Mouse (Mus musculus): ENCODE results near the gene Gm20458.

The Gm20458 gene

DNA sequence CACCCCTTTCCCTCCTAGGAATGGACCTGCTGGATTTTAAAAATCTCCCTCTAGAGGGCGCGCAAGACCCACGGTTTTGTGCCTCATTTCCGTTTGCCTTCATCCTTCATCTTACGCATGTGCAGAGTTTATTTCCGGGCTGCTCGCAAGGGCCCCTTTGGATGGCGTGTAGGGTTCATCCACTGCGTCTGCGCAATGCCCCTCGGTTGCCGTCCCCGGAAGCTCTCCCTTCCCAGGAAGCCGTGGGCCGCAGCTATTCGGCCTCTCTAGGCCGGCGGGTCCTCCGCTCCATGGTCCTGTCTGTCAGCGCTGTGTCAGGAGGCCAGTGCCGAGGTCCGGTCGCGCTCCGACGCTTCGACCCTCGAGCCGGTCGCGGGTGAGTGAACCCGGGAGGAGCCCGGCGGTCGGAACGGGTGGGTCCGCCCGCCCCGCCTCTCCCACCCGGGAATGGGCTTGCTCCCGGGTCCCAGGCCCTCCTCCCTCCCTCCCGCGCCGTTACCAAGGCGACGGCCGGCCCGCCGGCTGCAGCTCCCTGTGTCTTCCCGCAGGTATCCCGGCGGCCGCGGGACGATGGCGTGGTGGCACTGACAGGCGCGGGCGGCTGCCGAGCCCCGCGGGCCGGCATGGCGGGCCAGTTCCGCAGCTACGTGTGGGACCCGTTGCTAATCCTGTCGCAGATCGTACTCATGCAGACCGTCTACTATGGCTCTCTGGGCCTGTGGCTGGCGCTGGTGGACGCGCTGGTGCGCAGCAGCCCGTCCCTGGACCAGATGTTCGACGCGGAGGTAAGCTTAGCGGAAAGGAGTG, at the start of gene Gm20458:
TSS of gene Gm20458 (plus strand) at position 223 of the 807 bp plus-strand sequence.
- peak; percentile 96 for DNase-seq

DNA sequence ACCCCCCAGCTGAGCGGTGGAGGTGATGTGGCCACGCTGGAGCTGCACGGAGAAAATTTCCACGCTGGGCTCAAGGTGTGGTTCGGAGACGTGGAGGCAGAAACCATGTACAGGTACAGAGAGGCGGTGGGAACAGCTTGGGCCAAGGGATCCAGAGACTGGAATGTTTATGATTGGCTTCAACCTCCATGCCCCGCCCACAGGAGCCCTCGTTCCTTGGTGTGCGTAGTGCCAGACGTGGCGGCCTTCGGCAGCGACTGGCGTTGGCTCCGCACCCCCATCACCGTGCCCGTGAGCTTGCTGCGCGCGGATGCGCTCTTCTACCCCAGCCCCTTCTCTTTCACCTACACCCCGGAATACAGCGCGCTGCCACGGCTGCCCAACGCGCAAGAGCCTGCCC, 46.6 kb upstream of the Gm20458 start:
- DNase-seq, result no peak

DNA sequence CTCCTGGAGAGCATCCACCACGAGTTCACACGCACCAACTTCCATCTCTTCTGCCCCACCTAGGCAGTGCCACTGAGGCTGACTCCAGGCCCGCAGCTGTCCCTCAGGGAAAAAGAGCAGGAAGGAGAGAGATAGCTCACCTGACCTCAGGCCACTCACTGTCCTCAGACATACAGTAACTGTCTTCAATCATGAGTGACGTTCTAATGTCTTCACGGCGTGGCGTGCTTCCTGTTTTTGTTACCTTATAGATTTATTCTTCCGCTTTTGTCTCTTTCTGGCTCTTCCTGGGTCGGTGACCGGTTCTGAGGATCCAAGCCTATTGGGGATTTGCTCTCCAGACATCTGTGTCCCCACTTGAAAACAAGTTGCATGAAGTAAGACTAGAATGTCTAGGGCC, 46.2 kb upstream of the Gm20458 start:
- DNase-seq, result no peak

DNA sequence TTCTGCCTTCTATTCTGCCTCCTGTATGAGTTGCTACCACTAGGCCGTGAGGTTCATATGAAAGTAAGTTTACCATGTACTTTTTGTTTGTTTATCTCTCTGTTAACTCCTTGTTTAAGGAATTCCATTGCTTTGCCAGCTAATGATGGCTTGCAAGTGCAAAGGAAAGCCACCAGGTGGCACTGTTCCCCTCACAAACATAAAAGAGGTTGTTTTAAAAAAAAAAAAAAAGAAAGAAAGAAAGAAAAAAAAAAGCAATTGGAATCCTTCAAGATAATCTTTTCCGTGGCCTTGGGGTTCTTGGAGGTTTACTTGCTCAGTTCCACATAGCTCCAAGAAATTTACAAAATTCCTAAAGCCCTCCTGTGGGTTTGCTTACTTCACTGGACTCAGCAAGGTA, 43.6 kb upstream of the Gm20458 start:
- no peak for DNase-seq

DNA sequence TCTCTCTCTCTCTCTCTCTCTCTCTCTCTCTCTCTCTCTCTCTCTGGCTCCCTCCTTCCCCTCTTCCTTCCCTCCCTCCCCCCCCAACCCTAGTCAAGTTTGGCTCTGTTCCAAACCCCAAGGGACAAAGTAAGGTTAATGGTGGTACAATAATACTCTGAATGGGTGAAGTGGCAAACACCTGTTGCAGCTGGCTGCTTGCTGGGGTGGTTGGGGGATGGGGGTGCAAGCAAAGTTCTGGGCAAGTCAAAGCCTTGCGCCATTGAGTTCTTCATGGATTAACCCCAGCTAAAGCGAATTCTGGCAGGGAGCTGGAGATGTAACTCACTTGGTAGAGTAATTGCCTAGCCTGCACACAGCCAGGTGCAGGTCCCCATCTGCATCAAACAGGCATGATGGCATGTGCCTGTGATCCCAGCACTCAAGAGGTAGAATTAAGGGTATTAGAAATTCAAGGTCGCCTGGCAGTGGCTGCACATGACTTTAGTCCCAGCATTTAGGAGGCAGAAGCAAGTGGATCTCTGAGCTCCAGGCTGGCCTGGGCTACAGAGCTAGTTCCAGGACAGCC, 42.4 kb upstream of the Gm20458 start:
- no peak for DNase-seq

DNA sequence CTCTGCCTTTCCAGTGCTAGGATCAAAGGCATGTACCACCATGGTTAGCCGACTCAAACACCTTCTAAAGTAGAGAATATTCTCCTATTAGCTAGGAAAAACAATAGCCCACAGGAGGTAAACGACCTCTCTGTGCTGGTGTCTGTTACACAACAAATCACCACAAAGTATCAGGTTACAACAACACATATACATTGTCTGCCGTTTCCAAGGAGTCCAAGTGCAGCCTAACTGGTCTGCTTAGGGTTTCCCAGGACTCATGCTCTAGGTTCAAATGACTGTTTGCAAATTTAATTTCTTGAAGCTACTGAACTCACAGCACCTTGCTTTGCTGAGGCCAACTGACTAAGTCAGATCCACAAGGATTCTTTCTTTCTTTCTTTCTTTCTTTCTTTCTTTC, 41.3 kb upstream of the Gm20458 start:
- no peak for DNase-seq

DNA sequence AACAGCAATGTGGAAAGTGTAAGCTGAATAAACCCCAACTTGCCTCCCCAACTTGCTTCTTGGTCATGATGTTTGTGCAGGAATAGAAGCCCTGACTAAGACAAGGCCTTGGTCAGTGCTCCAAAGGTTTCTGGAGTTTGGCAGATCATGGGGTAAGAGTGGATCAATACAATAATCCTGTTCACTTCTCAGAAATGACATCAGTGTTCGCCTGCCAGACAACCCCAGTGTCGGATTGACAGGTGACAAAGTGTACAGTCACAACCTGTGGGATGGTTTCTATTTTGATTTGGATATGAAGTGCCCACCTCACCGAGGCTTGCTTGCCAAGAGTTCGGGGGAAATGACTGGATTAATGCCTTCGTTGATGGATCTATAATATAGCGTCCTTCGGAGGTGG, 39.5 kb upstream of the Gm20458 start:
- DNase-seq, result no peak

DNA sequence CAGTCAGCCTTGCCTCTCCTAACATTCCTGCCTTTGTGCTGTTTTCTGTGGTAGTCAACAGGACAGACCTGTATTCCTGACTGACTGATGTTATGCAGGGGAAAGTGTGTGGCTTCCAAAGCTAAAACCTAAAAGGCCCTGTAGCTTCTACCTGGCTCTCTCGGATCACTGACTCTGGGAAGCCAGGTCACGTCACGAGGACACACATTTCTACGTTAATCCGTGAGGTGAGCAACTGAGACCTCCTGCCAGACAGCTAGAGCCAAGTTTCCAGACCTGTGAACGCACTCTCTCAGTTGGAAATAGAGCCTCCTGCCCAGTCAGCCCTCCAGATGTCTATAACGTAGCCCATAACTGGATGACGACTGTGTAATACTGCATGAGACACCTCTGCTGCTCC, 38.8 kb upstream of the Gm20458 start:
- DNase-seq, result no peak

DNA sequence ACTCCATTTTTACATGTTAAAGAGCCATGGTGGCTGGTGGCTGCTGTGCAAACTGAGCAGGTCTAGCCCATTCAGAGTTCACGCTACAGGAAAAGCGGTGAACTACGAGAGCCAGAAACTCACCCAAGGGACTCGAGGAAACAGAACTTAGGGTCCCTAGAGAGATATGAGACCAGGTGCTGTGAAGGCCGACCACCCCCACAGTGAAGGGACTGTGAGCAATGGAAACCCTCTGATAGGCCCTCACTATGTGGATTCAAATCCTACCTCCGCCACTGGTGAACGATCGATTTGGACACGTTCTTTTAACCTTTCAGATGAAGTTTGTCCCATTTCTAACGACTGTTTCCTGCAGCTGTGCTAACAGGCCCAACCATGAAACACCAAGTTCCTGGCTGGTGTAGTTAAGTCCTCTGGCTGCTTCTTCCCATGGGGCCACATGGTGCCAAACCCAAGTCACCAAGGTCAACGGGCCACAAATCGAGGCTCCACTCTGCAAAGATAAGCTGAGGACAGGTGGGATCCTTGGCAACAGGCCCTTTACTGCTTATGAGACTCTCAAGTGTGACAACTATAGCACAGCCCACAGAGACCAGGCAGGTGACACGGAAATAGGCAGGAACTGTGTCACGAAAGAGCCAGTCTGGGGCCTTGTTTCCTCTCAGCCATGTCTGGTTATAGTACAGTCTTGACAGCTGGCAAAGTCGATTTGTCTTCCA, 37.9 kb upstream of the Gm20458 start:
- DNase-seq, result no peak

DNA sequence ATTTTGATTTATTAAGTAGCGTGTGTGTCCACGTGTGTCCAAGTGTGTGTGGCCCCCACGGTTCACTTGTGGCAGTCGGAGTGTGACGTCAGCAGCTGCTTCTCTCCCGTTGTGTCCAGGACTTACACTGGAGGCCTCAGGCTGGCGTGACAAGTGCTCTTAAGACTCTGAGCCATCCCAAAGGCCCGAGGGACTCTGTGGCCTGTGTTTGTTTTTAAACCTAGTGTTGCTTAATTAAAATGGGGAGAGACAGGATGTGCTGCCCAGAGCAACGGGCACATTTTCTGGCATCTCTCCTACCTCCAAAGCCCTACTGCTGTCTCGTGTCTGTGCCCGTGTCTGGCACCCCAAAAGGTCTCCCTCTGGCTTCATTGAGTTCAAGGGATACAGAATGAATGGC, 37.3 kb upstream of the Gm20458 start:
- DNase-seq, result no peak

DNA sequence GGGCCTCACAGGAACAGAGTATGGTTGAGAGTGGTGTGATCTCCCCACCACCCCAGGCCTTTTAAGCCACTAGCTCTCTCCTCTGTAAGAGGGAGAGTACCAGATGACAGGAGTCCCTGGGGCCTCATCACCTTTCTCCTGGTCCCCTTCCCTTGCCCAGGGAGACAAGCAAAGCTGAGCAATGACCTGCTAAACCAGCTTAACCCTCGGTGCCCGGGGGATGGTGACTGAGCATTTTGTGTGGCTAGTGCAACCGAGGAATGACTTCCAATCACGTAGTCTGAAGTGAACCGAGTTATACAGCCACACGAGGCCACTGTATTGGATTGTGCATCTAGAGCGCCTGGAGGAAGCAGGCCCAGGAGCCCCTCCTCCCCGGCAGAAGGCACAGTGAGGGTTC, 36.4 kb upstream of the Gm20458 start:
- no peak for DNase-seq

DNA sequence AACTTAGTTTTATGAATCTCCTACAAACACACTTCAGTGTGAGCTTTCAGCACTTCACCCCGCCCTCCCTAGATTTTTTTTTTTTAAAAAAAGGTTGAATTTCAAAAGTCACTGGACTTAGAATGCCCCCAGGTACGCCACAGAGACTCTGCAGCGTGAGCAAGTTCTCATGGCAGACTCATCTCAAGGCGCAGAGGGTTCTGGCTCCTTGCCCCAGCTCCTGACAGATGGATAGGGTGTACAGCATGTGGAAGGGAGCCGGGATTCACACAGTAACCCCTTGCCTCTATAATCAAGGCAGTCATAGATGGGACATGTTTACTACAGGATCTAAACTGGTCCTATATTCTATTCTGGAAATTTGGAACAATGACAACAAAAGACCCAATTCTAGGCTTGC, 35.4 kb upstream of the Gm20458 start:
- no peak for DNase-seq

DNA sequence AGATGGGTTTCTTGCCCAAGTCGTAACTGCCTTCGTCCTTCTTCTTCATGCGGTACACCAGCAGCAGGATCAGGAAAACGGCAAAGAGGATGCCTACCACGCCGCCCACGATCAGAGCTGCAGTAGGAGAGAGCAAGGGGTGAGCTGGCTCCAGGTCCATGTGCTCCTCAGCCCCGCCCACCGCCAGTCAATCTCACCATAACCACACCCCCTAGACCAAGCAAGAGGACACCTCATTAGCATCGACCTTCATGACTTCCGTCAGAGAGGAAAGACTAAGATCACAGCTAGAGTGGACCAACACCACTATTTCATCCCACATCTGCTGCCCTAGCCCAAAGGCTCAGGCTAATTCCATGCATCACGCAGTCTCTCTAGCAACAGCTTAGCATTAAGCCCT, 34.6 kb upstream of the Gm20458 start:
- DNase-seq, result no peak

DNA sequence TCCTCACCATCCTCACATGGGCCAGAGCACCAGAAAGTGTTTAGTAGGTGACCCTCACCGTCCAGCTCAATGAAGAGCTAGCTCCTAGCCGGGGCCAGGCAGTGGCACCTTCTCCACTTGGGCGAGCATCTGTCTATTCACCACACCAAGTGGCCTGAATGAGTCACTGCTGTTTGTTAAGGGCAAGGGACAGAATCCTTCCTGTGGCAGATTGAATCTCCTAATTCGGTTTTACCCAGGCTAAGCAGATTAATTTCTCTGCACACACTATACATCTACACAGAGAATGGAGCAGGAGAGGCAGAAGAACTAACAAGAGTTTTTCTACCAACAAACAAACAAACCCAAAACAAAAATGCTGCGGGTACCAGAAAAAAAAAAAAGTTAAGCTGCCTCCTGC, 33.8 kb upstream of the Gm20458 start:
- no peak for DNase-seq

DNA sequence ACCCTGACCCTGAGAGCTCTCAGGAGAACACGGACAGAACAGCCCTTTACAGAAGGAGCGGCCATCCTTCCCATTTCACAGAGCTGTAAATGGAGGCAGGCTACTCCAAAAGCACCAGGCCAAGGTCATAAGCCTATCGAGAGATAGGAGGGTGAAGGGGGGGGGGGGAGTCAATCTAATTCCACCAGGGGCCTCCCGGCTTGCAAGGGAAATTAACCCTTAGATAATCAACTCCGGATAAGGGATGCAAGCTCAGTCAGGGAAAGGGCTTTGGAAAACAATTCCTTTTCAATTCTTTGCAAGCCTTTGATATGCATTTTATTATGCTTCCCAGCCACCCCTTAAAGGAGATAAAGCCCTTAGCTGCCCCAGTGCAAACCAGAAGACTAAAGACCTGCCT, 32.3 kb upstream of the Gm20458 start:
- DNase-seq, result no peak

DNA sequence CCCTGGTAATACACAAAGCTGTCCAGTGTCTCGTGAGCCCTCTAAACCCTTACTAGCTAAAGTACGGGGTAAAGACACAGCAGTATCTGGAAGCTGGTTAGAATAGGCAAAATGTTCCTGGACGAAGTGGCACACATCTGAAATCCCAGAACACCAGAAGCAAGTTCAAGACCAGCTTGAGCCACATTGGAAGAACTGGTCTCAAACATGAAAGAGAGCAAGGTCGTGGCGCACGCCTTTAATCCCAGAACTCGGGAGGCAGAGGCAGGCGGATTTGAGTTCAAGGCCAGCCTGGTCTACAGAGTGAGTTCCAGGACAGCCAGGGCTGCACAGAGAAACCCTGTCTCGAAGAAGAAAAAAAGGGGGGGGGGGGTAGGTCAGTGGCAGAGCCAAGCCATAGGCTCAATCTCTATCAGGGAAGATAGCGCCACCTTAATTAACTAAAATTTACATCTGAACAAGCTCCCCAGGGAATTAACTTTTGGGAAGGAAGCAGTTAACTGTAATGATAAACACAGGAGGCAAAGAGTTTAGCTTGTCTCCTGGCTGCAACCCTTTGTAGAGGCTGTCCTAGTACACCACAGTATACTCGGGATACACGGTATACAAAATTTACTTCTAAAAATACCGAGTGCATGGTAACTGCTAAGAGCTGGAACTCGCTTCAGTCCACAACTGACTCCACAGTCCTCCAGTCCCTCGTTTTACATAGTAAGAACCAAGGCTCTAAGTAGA, 30.7 kb upstream of the Gm20458 start:
- DNase-seq, result no peak

DNA sequence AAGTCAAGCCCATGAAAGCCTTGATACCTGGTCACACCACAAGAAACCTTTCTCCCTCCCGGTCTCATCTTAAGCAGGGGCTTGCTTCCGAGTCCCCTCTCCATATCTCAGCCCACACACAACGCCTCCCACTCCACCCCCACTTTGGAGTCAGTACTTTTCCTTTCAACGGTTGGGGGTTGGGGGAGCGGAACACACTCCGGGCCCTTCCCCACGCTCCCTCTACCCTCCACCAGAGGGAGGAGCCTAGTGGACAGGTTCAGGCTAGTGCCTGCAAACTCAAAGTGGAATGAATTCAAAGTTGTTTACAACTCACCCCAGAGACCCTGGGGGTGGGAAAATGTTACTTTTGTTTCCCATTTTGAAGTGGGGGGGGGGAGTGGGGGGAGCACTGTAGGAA, 30.1 kb upstream of the Gm20458 start:
- no peak for DNase-seq

DNA sequence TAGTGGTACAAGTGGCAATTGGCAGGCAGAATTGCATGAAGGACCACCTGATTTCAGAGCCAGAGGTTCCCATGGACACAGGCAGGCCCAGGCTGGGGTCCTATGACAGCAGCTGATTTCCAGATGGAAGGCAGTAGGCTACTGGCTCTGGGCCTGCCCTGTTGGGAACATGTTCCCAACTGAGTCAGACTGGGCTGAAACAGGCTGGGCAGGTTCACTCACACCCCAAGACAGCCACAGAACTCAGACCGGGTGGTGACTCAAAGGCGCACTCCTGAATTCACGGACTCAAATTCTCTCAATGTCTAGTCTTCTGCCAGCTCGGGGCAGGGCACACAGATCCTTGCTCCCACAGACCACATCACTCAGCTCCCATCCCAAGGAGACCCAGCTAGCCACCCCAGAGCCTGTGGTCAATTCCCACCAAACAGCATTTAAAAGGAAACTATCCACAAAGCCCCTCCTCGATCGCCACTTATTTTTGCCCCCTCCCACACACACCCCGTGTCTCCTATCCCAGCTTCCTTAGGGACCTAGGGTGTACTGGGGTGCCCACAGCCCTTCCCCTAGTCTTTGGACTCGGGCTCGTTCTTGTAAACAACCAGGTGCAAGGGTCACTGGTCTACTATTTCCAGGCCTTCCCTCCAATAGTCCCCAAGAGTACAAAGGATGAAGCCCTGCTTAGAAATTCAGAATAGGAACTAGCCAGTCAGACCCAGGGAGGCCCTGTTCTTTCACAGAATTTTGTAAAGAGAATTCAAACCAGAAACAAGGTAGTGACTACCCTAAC, 28.9 kb upstream of the Gm20458 start:
- DNase-seq, result no peak

DNA sequence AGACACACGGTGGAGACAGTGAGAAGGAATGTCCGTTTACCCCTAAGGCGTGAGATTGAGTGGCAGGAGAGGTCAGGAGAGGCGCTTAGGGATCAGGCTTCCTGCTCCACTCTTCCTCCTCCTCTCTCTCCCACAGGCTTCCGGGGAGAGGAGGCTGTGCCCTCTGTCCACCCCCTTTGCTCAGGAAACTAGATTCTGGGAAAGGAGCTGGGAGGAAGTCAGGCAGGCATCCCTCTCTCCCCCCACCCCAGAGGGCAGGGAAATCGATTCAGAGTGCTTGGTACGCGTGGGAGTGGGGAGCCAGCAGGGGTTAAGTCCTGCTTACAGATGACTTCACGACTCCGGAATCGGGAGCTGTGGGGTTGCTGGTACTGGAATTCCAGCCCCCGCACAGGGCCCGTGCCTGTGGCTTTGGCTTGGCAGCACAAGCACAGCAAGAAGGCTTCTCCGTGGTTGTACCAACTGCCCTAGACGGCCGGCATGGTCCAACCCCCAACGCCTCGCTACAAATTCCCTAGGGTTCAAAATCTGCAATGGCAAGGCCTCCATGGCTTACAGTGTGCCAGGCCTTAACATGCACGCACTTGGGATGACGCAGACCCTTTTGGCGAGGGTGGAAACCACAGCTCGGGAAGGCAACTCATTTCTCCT, 28.1 kb upstream of the Gm20458 start:
- DNase-seq, result no peak

DNA sequence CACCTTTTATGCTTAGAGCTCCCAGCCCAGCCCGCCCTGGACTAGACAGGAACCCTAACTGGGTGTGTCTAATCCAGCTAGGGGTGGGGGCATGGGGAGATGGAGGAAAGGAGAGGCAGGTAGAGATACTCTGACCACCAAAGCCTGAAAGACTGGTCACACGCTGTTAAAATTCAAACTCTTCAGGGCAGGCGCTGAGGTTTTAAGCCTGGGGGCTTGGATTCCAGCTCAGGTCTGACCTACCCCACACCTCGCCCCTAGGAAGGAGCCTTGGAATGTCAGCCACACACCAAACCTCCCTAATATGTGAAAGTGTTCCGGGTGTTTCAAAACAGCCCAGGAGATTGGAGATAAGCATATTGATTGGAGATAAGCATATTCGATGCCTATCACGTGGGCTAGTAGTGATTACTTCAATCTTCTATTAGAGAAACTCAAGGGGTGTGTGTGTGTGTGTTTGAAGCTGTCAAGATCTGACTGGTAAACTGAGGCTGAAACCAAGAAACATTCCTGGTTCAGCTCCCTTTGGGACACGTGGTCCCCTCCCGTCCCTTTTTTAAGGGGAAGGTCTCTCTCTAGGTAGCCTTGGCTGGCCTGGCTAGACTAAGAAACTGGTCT, 27.4 kb upstream of the Gm20458 start:
- no peak for DNase-seq

DNA sequence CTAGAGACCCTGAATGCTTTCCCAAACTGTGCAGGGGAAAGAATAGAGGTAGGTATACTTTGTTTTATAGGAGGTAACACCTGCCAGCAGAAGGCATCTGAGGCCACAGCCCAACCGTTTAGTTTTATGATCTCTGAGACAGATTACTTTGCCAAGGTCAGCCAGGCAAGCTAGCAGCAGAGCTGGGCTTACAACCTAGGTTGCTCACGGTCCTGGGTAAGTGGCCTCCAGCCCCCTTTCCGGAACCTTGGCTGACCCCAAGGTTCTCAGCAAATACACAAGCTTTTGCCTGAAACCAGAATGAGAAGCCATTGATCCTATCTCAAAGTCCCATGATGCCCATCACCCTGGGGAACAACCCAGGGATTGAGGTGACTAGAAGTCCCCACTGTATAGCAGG, 26.1 kb upstream of the Gm20458 start:
- DNase-seq, result no peak

Measured in cerebellum, adult 8-10 months (tissue).